Mouse (Mus musculus) left cerebral cortex, postnatal 36 days (tissue): ENCODE measurements around the gene Dscam. TPM values are rescaled to one million over a fixed set of nuclear protein-coding genes. Genes with fewer than 3 reads are reported as not detected.
A peak's percentile ranks its signal among the peaks of the same experiment; 100 is the strongest.

Experiments used
- DNase-seq, 2 experiments: peaks; one replicate each; pipeline ENCODE4 v3.0.0; 2021 to 2022; ENCODE audit warnings: low spot score in 2 of 2, mixed read lengths in 1 of 2
- intact Hi-C: fragments of 180-260 bp; cut with DNase I; formaldehyde crosslinking; loops from one replicate; pipeline ENCODE4 v1.15.1; 2025
- total RNA-seq, 2 experiments: library from RNA; stranded (reverse); gene quantifications; 2 replicates each; pipeline ENCODE4 v1.2.3; 2021

Gene Dscam
- total RNA-seq, 2 experiments from 2014 or later, result 44.8 to 47.8 TPM

- intact Hi-C loops, result no loop called here
- peak in 1 of 2 experiments; percentile 23 for DNase-seq
Measured at GRCm38 (mm10) chr16:96843691-96844400, 326.7 kb downstream of the Dscam start.

GRCm38 (mm10) chr16:96842829-96843360 lies 327.7 kb downstream of the Dscam start:
- intact Hi-C loops, result no loop called here

GRCm38 (mm10) chr16:96819649-96820048 lies 350.9 kb downstream of the Dscam start:
- intact Hi-C loops, result no loop called here
- DNase-seq, result peak; percentile 41 to 65

More at GRCm38 (mm10) chr16:96842829-96843360, 327.7 kb downstream of the Dscam start:
- no peak for DNase-seq

GRCm38 (mm10) chr16:96806298-96806697 lies 364.3 kb downstream of the Dscam start:
- intact Hi-C loops, result no loop called here
- DNase-seq, result no peak

GRCm38 (mm10) chr16:96802636-96803035 lies 367.9 kb downstream of the Dscam start:
- no peak for DNase-seq
- intact Hi-C loops, result no loop called here

- intact Hi-C loops, result no loop called here
- DNase-seq, result no peak
Measured at GRCm38 (mm10) chr16:96801650-96802237, 368.8 kb downstream of the Dscam start.

- intact Hi-C loops, result no loop called here
Measured at GRCm38 (mm10) chr16:96795431-96795830, 375.1 kb downstream of the Dscam start.

GRCm38 (mm10) chr16:96791307-96791706 lies 379.2 kb downstream of the Dscam start:
- DNase-seq, result no peak

More at GRCm38 (mm10) chr16:96795431-96795830, 375.1 kb downstream of the Dscam start:
- DNase-seq, result no peak

GRCm38 (mm10) chr16:96788286-96788685 lies 382.3 kb downstream of the Dscam start:
- DNase-seq, result no peak
- intact Hi-C loops, result no loop called here

More at GRCm38 (mm10) chr16:96791307-96791706, 379.2 kb downstream of the Dscam start:
- intact Hi-C loops, result no loop called here

- intact Hi-C loops, result no loop called here
- DNase-seq, result no peak
Measured at GRCm38 (mm10) chr16:96779021-96779420, 391.5 kb downstream of the Dscam start.

- no peak for DNase-seq
- intact Hi-C loops, result no loop called here
Measured at GRCm38 (mm10) chr16:96774245-96774644, 396.3 kb downstream of the Dscam start.

- DNase-seq, result no peak
- intact Hi-C loops, result no loop called here
Measured at GRCm38 (mm10) chr16:96767985-96768384, 402.6 kb downstream of the Dscam start.

- intact Hi-C loops, result no loop called here
- no peak for DNase-seq
Measured at GRCm38 (mm10) chr16:96767508-96767907, 403.0 kb downstream of the Dscam start.

- no peak for DNase-seq
- intact Hi-C loops, result no loop called here
Measured at GRCm38 (mm10) chr16:96761225-96761624, 409.3 kb downstream of the Dscam start.

GRCm38 (mm10) chr16:96759081-96759603 lies 411.4 kb downstream of the Dscam start:
- no peak for DNase-seq
- intact Hi-C loops, result no loop called here

GRCm38 (mm10) chr16:96758381-96758780 lies 412.2 kb downstream of the Dscam start:
- intact Hi-C loops, result no loop called here
- DNase-seq, result no peak

GRCm38 (mm10) chr16:96757588-96758313 lies 412.8 kb downstream of the Dscam start:
- intact Hi-C loops, result no loop called here
- DNase-seq, result no peak

GRCm38 (mm10) chr16:96756994-96757393 lies 413.6 kb downstream of the Dscam start:
- DNase-seq, result no peak
- intact Hi-C loops, result no loop called here

- intact Hi-C loops, result no loop called here
- DNase-seq, result no peak
Measured at GRCm38 (mm10) chr16:96754971-96755504, 415.5 kb downstream of the Dscam start.

GRCm38 (mm10) chr16:96754381-96754780 lies 416.2 kb downstream of the Dscam start:
- intact Hi-C loops, result no loop called here
- no peak for DNase-seq
